Mouse (Mus musculus) C2C12 (cell line): ENCODE measurements around the gene Rpusd2.
A peak's percentile ranks its signal among the peaks of the same experiment; 100 is the strongest.

Source experiments
- CTCF ChIP-seq: IDR thresholded peaks from one replicate; pipeline ENCODE4 v1.5.1; 2011; ENCODE audit not compliant: control insufficient read depth, insufficient read depth, insufficient read length
- MAX ChIP-seq: IDR thresholded peaks from one replicate; pipeline ENCODE4 v1.6.1; 2011; ENCODE audit warnings: mild to moderate bottlenecking, control low read depth
- MYOD1 ChIP-seq: IDR thresholded peaks from one replicate; pipeline ENCODE4 v1.6.1; 2011; ENCODE audit warnings: low read depth; ENCODE audit not compliant: control insufficient read depth, insufficient read length
- MYOG ChIP-seq: IDR thresholded peaks from one replicate; pipeline ENCODE4 v1.6.1; 2011; ENCODE audit not compliant: control insufficient read depth, insufficient read length; ENCODE audit errors: extremely low read depth

DNA sequence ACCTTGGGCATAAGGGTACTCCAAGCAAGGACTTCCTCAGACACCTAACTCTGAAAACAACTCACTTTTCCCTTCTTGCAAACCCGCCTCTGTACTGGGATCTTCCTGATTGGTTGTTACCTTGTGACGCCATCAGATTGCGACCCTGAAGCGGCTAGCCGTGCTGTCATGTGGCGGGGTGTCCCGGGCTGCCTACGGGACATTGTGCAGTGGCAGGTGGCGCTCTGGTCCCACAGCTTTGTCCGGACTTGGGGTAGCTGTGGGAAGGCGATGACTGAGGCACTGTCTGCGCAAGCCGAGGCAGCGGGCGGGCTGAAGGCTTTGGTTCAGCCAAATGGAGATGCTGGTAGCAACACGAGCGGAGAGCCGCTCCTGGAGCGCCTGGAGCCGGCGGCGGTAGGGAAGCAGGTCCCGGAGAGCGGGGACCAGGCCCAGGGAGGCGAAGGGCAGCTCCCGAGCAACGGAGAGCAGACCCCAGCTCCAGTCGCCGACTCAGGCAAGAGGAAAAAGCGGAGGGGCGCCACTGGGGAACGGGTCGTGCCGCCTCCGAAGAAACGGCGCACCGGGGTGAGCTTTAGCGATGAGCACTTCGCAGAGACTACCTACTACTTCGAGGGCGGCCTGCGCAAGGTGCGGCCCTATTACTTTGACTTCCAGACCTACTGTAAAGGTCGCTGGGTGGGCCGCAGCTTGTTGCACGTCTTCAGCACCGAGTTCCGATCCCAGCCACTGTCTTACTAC is at the start of gene Rpusd2:
- peak; percentile 62 for TF ChIP-seq CTCF
- TF ChIP-seq MYOD1 = peak; percentile 24
- TF ChIP-seq MAX = peak; percentile 94
- TF ChIP-seq MYOG = no peak
